Mouse (Mus musculus) liver, embryonic 14.5 days (tissue): ENCODE measurements around the gene Atp6v0b.

Experiments
- CTCF ChIP-seq: IDR thresholded peaks from 2 replicates; pipeline ENCODE4 v1.5.1; 2016; ENCODE audit warnings: antibody characterized with exemption, low read depth, control low read depth
- EP300 ChIP-seq: IDR thresholded peaks from 2 replicates; pipeline ENCODE4 v1.6.1; 2016; ENCODE audit warnings: antibody characterized with exemption, low read depth

DNA sequence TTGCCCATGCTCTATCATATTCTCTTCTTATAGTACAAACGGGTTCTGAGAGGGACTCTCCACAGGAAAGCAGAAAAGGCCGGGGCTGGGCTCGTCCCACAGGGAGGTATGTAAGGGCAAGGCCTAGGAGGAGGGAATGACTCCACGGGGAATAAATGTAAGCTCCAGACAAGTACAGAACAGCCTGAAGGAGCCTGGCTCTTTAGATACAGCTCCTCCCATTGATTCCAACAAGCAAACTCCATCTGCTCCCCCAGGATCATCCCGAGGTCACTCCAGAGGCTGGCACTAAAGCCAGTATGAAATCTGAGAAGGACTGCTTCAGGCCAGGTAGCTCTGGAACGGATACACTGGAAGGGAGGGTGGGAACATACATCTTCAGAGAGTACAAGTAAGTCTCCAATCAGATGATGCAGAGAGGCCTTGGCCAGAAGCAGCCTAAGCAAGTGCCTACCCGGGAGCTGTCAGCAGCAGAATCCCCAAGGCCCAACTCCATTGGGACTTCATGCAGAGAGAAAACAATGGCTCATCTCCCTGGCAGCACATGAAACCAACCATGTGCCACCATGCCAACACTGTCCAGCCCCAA lies 25.6 kb upstream of the Atp6v0b start:
- no peak for TF ChIP-seq CTCF
- no peak for TF ChIP-seq EP300
